Mouse (Mus musculus) kidney, adult 11 months (tissue): ENCODE measurements at regions not wholly inside any gene's neighbourhood (a gene's known extent, or its start where the extent isn't known, plus 50 kb on each side); places are given as distances from the start of the nearest gene placed in this dataset.
A peak's percentile ranks its signal among the peaks of the same experiment; 100 is the strongest.

Experiments used
- DNase-seq: peaks from one replicate; pipeline ENCODE4 v3.0.0; 2022

DNA sequence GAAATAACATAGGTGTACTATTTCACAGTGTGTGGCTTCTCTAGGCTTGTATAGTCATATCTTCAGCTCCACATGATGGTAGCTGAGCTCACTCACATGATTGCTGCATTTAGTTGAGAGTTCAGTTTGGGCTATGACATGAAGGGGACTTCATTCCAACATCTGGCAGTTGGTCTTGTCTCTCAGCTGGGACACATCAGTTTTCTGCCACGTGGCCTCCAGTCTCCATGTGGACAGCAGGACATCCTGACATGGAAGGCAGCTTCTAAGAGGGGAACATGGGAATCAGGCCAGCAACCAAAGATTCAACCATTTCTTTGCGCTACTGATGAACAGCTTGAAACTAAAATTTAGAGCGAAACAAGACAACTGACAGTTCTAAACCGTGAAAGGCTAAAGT lies 121.2 kb upstream of the Slc44a1 start:
- no peak for DNase-seq

GRCm38 (mm10) chr4:53318181-53318580 lies 122.0 kb upstream of the Slc44a1 start:
- no peak for DNase-seq

DNA sequence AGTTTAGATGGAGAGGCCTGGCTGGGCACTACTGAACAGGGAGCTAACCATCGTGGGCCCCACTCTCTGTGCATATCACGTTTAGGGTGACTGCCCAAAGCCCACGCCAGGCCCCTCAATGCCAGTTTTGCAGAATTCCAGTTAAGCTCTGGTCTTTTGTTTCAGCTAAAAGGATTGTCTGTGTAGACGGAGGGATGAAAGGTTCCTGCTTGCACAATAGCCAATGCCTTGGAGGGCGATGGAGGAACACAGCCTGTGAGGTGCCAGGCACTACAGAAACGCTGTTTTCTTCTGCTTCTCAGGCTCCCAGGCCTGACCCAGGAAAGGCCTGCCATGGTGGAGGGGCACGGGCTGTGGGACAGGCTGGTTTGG lies 122.8 kb upstream of the Slc44a1 start:
- no peak for DNase-seq

DNA sequence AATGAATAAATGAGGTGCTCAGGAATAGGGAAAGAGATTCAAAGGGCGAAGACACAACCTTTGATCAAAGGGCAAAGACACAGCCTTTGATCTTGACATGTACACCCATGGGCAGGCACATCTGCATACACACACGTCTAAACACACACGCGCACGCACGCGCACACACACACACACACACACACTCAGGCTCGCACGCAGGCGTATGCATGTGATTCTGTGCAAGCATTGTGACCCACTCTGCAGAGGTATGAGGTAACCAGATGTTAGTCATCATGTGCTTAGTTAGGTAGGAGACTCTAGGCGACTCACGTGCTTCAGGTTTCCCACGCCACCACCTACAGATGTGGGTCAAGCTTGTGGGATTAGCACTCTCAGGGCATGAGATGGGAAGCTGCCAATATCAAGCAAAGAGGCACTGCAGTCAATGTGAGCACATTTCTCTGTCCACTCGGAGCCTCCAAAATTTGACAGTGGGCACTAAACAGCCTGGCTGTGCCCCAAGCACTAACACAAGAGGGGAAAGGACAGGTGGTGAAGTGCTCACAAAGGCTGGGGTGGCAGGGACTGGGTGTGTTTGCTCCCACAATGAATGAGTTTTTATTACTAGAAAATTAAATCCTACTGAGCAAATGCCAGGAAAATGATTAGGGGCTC lies 123.3 kb upstream of the Slc44a1 start:
- DNase-seq: no peak

DNA sequence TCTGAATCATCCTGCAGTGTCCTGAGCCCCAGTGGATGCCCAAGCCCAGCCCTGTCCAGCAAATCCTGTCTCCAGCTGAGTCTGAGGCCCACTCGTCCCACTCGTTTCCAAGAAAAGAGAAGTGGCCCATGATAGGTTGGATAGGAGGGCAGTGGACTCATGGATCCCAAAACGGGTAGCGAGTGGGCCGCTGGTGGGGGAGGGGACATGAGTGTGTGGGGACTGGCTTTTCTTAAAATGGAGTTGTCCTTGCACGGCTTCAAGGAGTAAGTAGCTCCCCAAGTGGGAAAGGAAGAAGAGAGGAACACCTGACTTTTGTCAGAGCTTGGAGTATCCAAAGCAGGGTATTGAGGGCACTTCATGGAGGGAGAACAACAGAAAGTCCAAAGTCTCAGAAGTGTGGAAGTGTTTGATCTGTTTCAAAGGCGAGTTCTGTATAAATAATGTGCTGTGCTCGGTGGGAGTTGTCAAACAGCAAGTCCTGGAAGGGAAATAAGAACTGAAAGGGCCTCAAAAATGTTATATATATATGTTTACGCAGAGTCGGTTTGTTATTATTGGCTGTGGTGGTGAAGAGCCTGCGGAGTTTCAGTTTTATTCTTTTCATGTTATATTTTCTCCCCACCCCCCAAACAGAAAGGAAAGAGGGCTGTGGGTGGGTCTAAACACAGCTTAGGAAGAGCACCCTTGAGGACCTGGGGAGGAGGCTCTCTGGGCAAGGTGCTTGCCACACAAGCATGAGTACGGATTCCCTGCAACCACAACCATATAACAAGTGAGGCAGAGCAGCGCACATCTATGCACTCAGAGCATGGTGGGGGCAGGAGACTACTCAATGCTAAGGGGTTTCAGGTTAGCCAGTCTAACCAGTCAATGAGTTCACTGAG lies 124.1 kb upstream of the Slc44a1 start:
- DNase-seq: no peak

- peak; percentile 36 for DNase-seq
These were observed 124.9 kb upstream of the Slc44a1 start for GRCm38 (mm10) chr4:53315121-53315875.

- DNase-seq: no peak
These were observed 126.1 kb upstream of the Slc44a1 start for GRCm38 (mm10) chr4:53314076-53314475.

DNA sequence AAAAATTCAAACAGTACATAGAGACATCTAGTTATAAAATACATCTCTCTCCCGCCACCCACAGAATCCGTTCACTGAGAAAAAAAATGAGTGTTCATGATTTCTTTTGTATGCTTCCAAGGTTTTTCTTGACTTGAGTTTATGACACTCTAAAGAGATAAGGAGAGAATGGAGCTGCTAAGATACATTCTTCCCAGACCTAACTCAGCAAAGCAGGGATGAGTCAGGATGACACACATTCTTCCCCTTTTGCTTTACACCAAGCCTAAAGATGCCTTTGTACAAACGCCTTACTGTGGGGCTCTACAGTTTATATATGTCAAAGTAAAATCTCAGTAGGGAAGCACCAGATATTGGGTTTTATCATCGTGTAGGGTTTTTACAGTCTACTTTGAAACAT lies 133.1 kb upstream of the Slc44a1 start:
- no peak for DNase-seq

DNA sequence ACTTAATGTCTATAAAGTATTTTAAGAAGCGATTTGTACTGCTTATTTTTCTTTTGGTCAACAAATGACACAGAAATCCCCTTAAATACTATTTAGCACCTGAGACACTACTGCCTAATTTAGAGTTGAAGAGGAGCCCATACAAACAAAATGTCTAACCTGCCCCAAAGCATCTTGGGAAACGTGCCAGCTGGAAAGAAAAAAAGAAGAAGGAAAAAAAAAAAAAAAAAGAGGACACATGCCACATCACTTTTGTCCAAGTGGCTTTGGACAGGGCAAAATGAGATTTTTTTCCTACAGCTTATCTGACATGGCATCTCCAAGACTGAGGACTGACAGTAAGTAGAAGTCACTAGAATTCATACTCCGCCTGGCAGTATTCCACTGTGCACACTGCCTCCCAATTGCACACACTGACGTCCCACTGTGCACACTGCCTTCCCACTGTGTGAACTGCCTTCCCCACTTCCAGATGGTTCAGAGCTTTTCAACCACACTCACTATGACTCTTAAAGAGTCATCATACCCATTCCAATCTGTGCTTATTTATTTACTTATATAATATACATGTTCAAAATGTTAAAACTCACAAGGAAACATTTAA lies 135.3 kb upstream of the Slc44a1 start:
- DNase-seq: no peak

DNA sequence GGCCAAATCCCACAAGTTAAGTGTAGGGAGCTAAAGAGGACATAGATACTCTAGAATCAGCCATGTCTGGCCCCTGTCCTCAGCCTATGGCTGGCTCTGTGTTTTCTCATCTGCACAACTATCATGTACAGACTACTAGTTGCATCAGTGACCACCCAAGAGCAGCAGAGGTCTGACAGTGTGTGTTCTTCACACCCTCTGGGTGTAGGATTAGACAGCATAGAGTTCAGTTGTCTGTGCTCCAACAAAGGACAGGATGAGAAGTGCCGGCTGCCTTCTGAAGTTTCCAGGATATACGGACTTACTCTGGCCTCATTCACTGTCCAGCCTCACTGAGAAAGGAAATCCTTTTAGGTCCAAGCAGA lies 135.9 kb upstream of the Slc44a1 start:
- no peak for DNase-seq

DNA sequence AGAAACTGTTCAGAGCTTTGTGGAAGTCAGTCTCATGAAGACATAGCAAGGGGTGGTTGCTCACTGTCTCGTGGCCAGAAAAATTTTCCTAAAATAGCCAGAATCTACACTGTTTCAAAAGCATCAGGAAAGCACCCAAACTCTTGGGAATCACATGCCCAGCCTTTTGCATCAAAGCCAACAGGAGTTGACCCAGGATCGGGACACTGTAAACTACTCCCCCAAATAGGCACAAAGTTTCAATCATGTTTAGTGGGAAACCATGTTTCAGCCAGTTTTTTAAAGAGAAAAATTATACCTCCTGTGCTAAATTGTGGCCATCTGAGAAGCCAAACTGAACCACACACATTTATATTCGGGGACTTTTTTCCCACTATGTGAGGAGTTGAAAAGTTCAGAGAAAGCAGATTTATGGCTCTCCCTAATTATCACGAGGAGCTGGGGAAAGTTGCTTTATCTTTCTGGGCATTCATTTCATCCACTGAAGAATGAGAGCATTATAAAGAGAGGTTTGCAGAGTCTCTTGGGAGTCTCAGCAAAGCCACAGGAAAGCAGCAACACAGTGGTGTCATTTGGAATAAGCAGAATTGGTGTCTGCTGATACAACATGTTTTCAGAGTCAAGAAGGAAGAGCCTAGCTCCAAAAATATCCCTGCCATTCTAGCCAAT lies 136.5 kb upstream of the Slc44a1 start:
- no peak for DNase-seq

DNA sequence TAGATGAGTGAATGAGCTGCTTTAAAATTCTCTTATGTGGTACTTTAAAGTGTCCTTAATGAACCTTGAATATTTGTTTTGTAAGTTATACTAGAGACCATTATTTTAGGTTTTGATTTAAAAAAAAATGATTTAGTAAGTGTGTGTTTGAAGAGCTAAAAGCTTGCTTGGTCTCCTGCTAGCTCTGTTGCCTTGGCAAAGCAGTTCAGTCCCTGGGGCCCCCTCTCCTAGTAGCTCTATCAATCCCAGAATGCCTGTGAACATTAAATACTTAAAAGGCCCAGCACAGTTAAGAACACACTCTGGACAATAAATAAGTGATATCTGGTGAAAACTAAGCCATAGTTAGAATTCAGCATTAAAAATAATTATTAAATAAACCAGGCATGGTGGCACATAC lies 138.3 kb upstream of the Abca1 start:
- no peak for DNase-seq

- DNase-seq: no peak
These were observed 132.9 kb upstream of the Abca1 start for GRCm38 (mm10) chr4:53292606-53293005.

- DNase-seq: no peak
These were observed 118.2 kb upstream of the Abca1 start for GRCm38 (mm10) chr4:53277741-53278525.

DNA sequence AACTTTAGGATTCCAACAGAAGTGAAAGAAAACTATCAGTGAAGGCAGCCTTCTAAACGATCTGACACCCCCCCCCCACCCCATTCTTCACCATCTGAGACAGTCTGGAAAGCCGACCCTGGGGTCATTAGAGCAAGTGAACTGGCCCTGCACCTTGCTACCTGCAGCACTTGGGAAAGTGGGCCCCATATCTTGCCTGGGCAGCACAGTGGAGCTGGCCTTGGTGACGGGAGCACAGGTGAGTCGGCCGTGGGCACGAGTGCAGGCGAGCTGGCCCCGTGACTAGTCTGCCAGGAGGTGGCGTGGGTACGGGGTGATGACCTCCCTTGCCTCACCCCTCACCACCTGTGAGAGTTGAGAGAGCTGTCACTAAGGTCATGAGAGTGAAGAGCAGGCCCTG lies 110.7 kb upstream of the Abca1 start:
- DNase-seq: no peak

DNA sequence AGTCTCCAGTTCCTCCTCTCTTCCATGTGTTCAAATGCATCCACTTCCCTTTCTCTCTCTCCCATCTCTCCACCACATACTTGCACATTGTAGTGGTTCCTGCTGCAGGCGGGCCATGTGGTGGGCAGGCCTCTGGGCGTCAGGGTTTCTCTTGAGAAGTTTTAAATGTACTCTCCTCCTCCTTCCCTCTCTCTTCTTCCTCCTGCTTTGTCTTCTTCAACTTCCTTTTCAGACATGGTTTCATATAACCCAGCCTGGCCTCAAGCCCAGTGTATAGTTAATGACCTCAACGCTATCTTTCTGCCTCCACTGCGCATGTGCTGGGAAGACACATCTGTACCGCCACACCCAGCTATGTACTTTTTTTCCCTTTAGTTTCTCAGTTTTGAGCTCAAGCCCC lies 110.3 kb upstream of the Abca1 start:
- DNase-seq: no peak

DNA sequence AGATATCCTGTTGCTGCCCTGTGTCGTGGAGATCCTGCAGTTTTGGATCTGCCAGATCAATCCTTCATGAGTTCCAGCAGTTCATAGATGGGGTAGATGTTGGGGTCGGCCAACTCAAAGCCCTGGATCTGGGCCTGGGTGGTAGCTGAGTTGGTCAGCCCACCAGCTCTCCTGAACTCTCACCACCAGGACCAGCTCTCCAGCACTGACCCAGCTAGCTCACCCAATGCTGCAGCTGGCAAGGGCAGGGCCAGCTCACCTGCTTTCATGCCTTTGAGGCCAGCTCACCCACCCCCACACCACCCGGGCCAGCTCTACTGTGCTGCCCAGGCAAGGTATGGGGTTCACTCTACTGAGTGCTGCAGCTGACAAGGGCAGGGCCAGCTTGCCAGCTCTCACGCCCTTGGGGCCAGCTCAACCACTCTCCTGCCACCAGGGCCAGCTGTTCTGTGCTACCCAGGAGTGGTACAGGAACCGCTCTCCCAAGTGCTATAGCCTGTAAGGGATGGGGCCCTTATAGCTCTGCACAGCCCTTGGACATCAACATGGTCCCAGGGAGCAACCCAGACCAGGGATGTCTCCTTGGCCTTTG lies 109.7 kb upstream of the Abca1 start:
- no peak for DNase-seq

- no peak for DNase-seq
These were observed 105.2 kb upstream of the Abca1 start for GRCm38 (mm10) chr4:53264901-53265300.

GRCm38 (mm10) chr4:53264501-53264900 lies 104.8 kb upstream of the Abca1 start:
- no peak for DNase-seq

DNA sequence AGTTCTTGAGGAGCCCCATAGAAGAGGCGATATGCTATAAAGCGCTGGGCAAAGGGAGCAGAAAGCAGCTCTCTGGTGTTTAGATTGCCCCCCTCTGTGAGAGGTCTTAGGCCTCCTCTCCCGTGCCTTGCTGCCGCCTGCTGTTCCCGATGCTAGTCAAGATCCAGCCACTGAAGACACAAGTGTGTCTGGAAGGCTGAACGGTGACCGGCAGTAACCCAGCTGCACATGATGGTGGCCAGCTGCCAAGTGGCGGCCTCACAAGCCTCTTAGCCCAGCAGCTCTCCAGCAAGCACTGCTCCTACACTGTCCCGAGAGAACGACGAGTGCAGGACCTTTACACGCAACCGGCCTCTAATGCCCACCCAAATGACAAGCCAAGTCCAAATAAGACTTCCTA lies 104.1 kb upstream of the Abca1 start:
- DNase-seq: peak; percentile 93

GRCm38 (mm10) chr4:53262466-53262865 lies 102.8 kb upstream of the Abca1 start:
- no peak for DNase-seq
